Mouse (Mus musculus) midbrain, embryonic 14.5 days (tissue): ENCODE measurements around the gene Tmem120b. TPM values are rescaled to one million over a fixed set of nuclear protein-coding genes. Genes with fewer than 3 reads are reported as not detected.

Experiments
- ATAC-seq: fragments of 200-750 bp; cut with Nextera tagmentation; 2 replicates; pipeline ENCODE4 v1.8.0; 2017; ENCODE audit warnings: moderate number of reproducible peaks, moderate library complexity; ENCODE audit not compliant: low FRiP score, low TSS enrichment
- DNase-seq: peaks from one replicate; pipeline ENCODE4 v3.0.0-alpha.2; 2015
- H3K27ac ChIP-seq: fragments of 300-500 bp; sonication (generic); replicated peaks from 2 replicates; pipeline ENCODE4 v1.5.1; 2014; ENCODE audit warnings: mild to moderate bottlenecking, low read depth, low read length, moderate library complexity
- H3K27me3 ChIP-seq: fragments of 300-500 bp; sonication (generic); 2 replicates; pipeline ENCODE4 v1.6.1; 2014; ENCODE audit warnings: low read length, control low read depth, mixed read lengths; ENCODE audit not compliant: control insufficient read depth, insufficient read depth
- H3K36me3 ChIP-seq: fragments of 300-500 bp; sonication (generic); 2 replicates; pipeline ENCODE4 v1.6.1; 2014; ENCODE audit warnings: low read length, control low read depth; ENCODE audit not compliant: control insufficient read depth, insufficient read depth
- H3K4me1 ChIP-seq: fragments of 300-500 bp; sonication (generic); 2 replicates; pipeline ENCODE4 v1.6.1; 2014; ENCODE audit warnings: mild to moderate bottlenecking, antibody characterized with exemption, low read length, control low read depth; ENCODE audit not compliant: control insufficient read depth, insufficient read depth
- H3K4me2 ChIP-seq: fragments of 300-500 bp; sonication (generic); 2 replicates; pipeline ENCODE4 v1.6.1; 2014; ENCODE audit warnings: mild to moderate bottlenecking, low read length, moderate library complexity
- H3K4me3 ChIP-seq: fragments of 300-500 bp; sonication (generic); replicated peaks from 2 replicates; pipeline ENCODE4 v1.5.1; 2014; ENCODE audit warnings: low read depth, low read length
- H3K9ac ChIP-seq: fragments of 300-500 bp; sonication (generic); replicated peaks from 2 replicates; pipeline ENCODE4 v1.6.1; 2014; ENCODE audit warnings: mild to moderate bottlenecking, low read length, moderate library complexity
- H3K9me3 ChIP-seq: fragments of 300-500 bp; sonication (generic); 2 replicates; pipeline ENCODE4 v1.6.1; 2016; ENCODE audit warnings: low read length, control low read depth, mixed read lengths; ENCODE audit not compliant: control insufficient read depth
- whole genome bisulfite sequencing: fragments of 180-500 bp; shearing (Covaris S2); extraction: QIAGEN DNeasy Blood & Tissue Kit; methylation state at CpG from one replicate; pipeline ENCODE4 v1.1.7; 2014; 5-methylcytosine and 5-hydroxymethylcytosine counted together
- polyA plus RNA-seq: library from polyadenylated mRNA; unstranded; fragments of >200 nt; fragmentation: Nextera tagmentation; extraction: Ambion mirVana; gene quantifications from 2 replicates; pipeline ENCODE4 v1.2.1, GENCODE M21; 2014

Gene Tmem120b
- polyA plus RNA-seq, 1 experiment from 2014 or later = 12.7 TPM

GRCm38 (mm10) chr5:123125105-123125504 lies 56.9 kb downstream of the Tmem120b start:
- Histone ChIP-seq H3K9ac (no peak overlapping the region), H3K4me3 (no peak overlapping the region), H3K4me2 (no peak overlapping the region), H3K36me3 (peaks cover 48% of the 10 kb centered on the region), H3K27ac (no peak overlapping the region), H3K4me1 (0 out of 2 replicates have a peak, but pooled peaks cover 3% of the 10 kb centered on the region), H3K27me3 (no peaks in the 10 kb centered on the region), H3K9me3 (no peaks in the 10 kb centered on the region)
- DNase-seq (no peak), ATAC-seq (no peak)
- 89% methylated on average over 6 of the region's 6 CpGs for WGBS

GRCm38 (mm10) chr5:123125638-123126406 lies 57.6 kb downstream of the Tmem120b start:
- no peak for ATAC-seq
- H3K9me3 ChIP-seq = no peaks in the 10 kb centered on the region
- H3K27ac ChIP-seq = no peak overlapping the region
- H3K27me3 ChIP-seq = no peaks in the 10 kb centered on the region
- no peak for DNase-seq
- H3K4me3 ChIP-seq = no peak overlapping the region
- no peak overlapping the region for H3K4me2 ChIP-seq
- peaks cover 56% of the 10 kb centered on the region for H3K36me3 ChIP-seq
- H3K9ac ChIP-seq = no peak overlapping the region
- WGBS = 86% methylated on average over 18 of the region's 18 CpGs
- 0 out of 2 replicates have a peak, but pooled peaks cover 2% of the 10 kb centered on the region for H3K4me1 ChIP-seq

- no peak overlapping the region for H3K27ac ChIP-seq
- DNase-seq (no peak), ATAC-seq (no peak)
- no peaks in the 10 kb centered on the region for H3K27me3 ChIP-seq
- H3K36me3 ChIP-seq = peaks cover 67% of the 10 kb centered on the region
- peaks cover 5% of the 10 kb centered on the region for H3K4me1 ChIP-seq
- no peaks in the 10 kb centered on the region for H3K9me3 ChIP-seq
- no peak overlapping the region for H3K4me3 ChIP-seq
- H3K9ac ChIP-seq = no peak overlapping the region
- WGBS = 85% methylated on average over 6 of the region's 6 CpGs
- no peak overlapping the region for H3K4me2 ChIP-seq
Measured at GRCm38 (mm10) chr5:123127031-123127430, 58.8 kb downstream of the Tmem120b start.

GRCm38 (mm10) chr5:123128426-123129169 lies 60.4 kb downstream of the Tmem120b start:
- H3K4me3 ChIP-seq = no peak overlapping the region
- no peak for DNase-seq
- H3K36me3 ChIP-seq = peaks cover 70% of the 10 kb centered on the region
- H3K4me2 ChIP-seq = no peak overlapping the region
- 63% methylated on average over 10 of the region's 10 CpGs for WGBS
- H3K9ac ChIP-seq = no peak overlapping the region
- no peak for ATAC-seq
- H3K27ac ChIP-seq = no peak overlapping the region
- peaks cover 19% of the 10 kb centered on the region for H3K4me1 ChIP-seq
- H3K9me3 ChIP-seq = no peaks in the 10 kb centered on the region
- H3K27me3 ChIP-seq = no peaks in the 10 kb centered on the region

GRCm38 (mm10) chr5:123129170-123129757 lies 61.0 kb downstream of the Tmem120b start:
- H3K9me3 ChIP-seq = no peaks in the 10 kb centered on the region
- peaks cover 74% of the 10 kb centered on the region for H3K36me3 ChIP-seq
- H3K9ac ChIP-seq = no peak overlapping the region
- DNase-seq (no peak), ATAC-seq (no peak)
- no peak overlapping the region for H3K27ac ChIP-seq
- peaks cover 26% of the 10 kb centered on the region for H3K4me1 ChIP-seq
- no peak overlapping the region for H3K4me2 ChIP-seq
- WGBS = 88% methylated on average over 10 of the region's 10 CpGs
- H3K4me3 ChIP-seq = no peak overlapping the region
- H3K27me3 ChIP-seq = no peaks in the 10 kb centered on the region

- peaks cover 36% of the 10 kb centered on the region for H3K4me1 ChIP-seq
- ATAC-seq (no peak), DNase-seq (no peak)
- 91% methylated on average over 9 of the region's 9 CpGs for WGBS
- no peak overlapping the region for H3K27ac ChIP-seq
- no peak overlapping the region for H3K4me2 ChIP-seq
- no peaks in the 10 kb centered on the region for H3K27me3 ChIP-seq
- H3K9me3 ChIP-seq = no peaks in the 10 kb centered on the region
- H3K4me3 ChIP-seq = no peak overlapping the region
- no peak overlapping the region for H3K9ac ChIP-seq
- peaks cover 82% of the 10 kb centered on the region for H3K36me3 ChIP-seq
Measured at GRCm38 (mm10) chr5:123130030-123130813, 62.0 kb downstream of the Tmem120b start.

- no peak overlapping the region for H3K27ac ChIP-seq
- DNase-seq (no peak), ATAC-seq (no peak)
- H3K4me3 ChIP-seq = no peak overlapping the region
- H3K9me3 ChIP-seq = no peaks in the 10 kb centered on the region
- H3K27me3 ChIP-seq = no peaks in the 10 kb centered on the region
- peaks cover 41% of the 10 kb centered on the region for H3K4me1 ChIP-seq
- 90% methylated on average over 5 of the region's 5 CpGs for WGBS
- no peak overlapping the region for H3K4me2 ChIP-seq
- peaks cover 82% of the 10 kb centered on the region for H3K36me3 ChIP-seq
- no peak overlapping the region for H3K9ac ChIP-seq
Measured at GRCm38 (mm10) chr5:123130814-123131148, 62.6 kb downstream of the Tmem120b start.

- 3% methylated on average over 44 of the region's 44 CpGs for WGBS
- Histone ChIP-seq H3K9me3 (no peaks in the 10 kb centered on the region), H3K9ac (peak within 1 kb of the TSS; percentile 100), H3K27ac (peak within 1 kb of the TSS; percentile 100), H3K4me1 (peaks cover 58% of the 10 kb centered on the region), H3K4me3 (peak within 1 kb of the TSS; percentile 31), H3K27me3 (no peaks in the 10 kb centered on the region), H3K4me2 (peak within 1 kb of the TSS; percentile 100), H3K36me3 (peaks cover 84% of the 10 kb centered on the region)
- ATAC-seq (0 out of 2 replicates have a peak, but pooled peaks have one; percentile 46), DNase-seq (peak; percentile 83)
Measured at GRCm38 (mm10) chr5:123132308-123133071, 64.3 kb downstream of the Tmem120b start, which contains the start of gene Rhof. Gene Rhof, minus strand, starts transcription at chr5:123132692.
